Mouse (Mus musculus) left cerebral cortex, postnatal 10 days (tissue): ENCODE measurements around the gene Gramd4. TPM values are rescaled to one million over a fixed set of nuclear protein-coding genes. Genes with fewer than 3 reads are reported as not detected.

Experiments
- DNase-seq, 2 experiments: peaks; one replicate each; pipeline ENCODE4 v3.0.0; 2021 to 2022; ENCODE audit warnings: low spot score in 2 of 2, mixed read lengths in 1 of 2; ENCODE audit errors: extremely low spot score in 1 of 2
- intact Hi-C: fragments of 180-260 bp; cut with DNase I; formaldehyde crosslinking; loops from one replicate; pipeline ENCODE4 v1.15.1; 2025
- total RNA-seq, 2 experiments: library from RNA; stranded (reverse); gene quantifications; 2 replicates each; pipeline ENCODE4 v1.2.3; 2021

Gramd4 gene
- total RNA-seq: 10 to 100 TPM; 38.3 to 41.4 TPM

DNA sequence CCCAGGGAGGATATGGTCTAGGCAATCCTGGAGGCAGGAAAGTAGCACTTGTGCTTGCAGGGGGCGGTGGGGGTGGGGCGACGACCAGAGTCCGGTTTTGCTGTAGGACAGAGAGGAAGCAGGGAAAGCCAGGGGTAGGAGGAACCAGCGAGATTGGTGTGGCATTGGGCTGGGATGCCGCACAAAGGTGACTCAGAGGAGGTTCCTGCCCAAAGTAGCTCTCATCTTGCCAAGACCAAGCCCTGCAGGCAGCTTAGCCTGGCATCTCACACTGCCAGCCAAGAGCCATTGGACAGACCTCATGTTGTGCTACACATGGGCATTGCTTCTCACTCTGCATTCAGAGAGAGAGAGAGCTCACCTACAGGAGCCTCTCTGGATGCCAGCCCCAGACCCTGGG is at the start of gene Gramd4:
Gene Gramd4 (plus strand): TSS at position 283 of the 400 bp plus-strand sequence.
- DNase-seq: no peak
- intact Hi-C loops: no loop called here

DNA sequence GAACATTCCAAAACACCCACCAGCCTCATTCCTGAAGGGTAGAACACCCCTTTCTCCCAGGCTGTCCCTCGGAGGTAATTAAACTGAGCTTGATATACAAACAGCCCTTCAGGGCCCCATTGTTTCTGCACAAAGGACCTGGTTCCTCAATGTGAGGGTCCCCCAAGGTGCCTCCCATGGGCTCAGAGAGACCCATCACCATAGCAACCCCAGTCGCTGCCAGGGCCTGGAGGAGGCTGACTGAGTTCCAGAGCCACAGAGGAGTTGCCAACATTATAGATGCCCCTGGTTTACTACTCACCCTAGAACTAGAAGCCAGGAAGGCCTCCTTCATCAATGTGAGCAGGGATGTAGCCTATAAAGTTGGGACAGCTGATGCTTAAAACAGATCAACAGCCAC is 44.4 kb upstream of the Gramd4 start:
- intact Hi-C loops: no loop called here
- no peak for DNase-seq

DNA sequence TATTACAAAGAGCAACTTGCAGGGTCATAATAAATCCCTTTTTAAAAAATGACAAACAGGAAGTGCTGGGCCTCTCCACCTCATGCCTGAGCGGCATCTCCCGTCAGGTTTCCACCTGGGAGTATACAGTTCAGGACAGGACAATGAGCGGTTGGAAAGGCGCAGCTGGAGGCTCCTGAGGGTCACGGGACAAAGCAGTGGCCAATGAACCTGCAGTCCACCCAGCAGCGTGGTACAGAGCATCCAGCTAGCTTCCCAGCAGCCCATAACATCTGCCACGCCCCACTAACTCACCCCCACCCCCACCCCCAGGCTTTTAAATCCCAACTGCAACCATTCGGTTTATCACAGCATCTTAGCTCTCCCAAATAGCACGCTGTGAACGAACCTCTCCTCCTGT is 43.8 kb upstream of the Gramd4 start:
- DNase-seq: no peak
- intact Hi-C loops: no loop called here

DNA sequence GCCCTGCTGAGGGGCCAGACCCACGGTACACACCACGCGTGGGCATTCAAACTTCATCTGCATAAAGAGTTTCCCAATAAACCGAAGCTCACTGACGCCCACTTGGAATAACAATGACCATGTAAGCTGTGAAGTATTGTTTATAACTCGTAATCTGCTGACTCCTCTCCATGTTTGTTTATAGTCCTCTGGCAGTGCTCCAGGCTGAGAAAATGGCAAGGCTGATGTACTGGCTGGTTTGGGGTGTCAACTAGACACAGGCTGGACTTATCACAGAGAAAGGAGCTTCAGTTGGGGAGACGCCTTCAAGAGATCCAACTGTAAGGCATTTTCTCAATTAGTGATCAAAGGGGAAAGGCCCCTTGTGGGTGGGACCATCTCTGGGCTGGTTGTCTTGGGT is 42.5 kb upstream of the Gramd4 start:
- no peak for DNase-seq
- intact Hi-C loops: no loop called here

DNA sequence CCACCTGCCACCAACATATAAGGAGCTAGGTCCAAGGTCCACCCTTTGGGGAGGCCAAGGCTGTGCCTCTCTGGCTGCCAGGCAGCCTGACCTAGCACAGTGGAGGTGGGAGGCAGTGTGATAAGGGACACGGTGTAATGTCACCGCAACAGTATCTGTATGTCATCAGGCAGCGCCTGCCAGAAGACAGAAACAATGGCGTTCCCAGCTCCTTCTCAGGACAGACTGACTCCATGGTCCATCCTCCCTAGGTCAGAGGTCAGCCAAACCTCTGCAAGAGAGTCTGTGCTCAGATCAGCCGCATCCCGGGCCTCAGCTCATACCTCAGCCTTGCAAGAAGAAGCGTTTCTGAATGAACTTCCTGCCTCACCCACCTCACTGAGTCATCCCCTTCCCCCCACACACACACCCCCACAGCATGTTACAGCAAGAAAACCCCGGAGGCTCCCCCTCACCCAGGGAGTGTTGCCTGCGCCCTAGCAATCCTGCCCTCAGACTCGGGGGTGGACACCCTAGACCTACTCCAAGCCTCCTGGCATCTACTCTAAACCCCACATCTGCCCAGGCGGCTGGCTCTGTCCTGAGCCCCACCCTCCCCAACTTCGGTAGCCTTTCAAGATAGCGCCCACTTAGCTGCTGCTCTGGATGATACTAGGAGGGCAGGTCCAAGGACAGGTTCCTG is 41.5 kb upstream of the Gramd4 start:
- intact Hi-C loops: no loop called here

DNA sequence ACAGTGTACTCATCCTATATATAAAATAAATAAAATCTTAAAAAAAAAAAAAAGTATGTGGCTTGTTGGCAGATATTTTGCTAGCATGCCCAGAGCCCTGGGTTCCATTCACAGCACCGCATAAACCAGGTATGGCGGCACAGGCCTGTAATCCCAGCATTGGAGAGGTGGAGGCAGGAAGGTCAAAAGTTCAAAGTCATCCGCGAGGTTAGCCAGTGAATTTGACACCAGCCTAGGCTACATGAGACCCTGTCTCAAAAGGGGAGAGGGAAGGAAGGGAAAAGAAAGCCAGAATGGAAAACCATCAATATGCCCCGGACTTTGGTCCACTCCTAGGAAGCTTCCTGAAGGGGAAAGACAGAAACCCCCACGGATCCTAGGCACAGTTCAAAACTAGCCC is 40.2 kb upstream of the Gramd4 start:
- intact Hi-C loops: no loop called here
- no peak for DNase-seq

More for the DNA sequence above, 41.5 kb upstream of the Gramd4 start:
- DNase-seq: no peak

DNA sequence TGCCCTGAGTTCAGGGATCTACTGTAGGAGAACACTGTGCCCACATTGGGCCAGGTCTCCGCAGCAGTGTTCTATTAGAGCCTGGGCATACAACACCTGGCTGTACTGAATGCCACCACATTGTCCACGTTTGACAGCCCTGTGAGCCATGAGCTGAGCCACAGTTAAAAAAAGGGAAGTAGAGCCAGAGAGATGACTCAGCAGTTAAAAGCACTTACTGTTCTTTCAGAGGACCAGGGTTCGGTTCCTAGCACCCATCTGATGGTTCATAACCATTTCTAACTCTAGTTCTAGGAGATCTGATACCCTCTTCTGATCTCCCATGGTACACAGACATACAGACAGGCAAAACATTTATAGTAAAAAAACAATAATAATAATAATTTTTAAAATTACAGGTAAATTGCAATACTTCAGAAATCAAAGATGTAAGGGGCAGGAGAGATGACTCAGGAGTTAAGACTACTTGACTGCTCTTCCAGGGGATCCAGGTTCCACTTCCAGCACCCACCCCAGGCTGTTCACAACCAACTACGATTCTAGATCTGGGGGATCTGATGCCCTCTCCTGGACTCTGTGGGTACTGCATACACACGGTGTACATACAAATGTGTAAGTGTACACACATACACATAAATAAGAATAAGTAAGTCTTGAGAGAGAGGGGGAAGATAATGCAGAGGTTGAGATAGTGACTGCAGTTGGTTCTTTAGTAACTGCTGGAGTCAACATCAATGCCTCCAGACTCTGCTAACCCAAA is 38.6 kb upstream of the Gramd4 start:
- no peak for DNase-seq
- intact Hi-C loops: no loop called here

DNA sequence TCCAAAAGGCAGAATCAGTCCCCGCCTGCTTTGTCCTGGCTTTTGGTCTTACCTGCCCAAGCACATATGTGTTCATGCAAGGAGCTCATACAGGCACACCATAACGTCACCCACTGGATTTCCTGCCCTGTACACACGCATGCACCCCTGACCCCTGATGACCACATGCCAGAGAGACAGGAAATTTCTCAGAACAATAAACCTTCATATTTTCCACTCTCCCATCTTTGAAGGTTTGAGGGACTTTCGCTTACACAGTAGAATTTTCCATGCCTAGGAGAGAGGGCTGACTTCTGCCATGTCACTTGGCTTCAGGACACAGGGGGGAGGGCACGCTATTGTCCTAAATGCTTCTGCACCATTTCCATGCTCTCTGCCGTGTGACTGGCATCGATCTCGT is 37.5 kb upstream of the Gramd4 start:
- no peak for DNase-seq
- intact Hi-C loops: no loop called here

DNA sequence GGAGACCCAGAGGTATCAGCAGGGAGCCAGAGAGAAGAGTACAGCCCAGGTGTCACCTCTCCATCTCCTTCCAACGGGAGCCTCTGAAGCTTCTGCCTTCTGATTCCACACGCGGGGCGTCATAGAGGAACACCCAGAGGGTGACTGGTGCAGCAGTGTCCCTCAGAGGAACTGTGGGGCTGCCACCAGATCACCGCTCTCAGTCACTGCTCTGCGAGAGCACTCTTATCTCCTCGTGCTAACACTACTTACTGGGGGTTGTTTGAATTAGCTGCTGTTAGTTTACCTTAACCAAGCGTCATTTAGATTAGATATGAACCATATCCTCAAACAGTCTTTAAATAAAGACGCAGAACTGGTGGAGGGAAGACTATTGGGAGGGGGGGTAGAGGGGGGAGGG is 36.2 kb upstream of the Gramd4 start:
- DNase-seq: no peak

DNA sequence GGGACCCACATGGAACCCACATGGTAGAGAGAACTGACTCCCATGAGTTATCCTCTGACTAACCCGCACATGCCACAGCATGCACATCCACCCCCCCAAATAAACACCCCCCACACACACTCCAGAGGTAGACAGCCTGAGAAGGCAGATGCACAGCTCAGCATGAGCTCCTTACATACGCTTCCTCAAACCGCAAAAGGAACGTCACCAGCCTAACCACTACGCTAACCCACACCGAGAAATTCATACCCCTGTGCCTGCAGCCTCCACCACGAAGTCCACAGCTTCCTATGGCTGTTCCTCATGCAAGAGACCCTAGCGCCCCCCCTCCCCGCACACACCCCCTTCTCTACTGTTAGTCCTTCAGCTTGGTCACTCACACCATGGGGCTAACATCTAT is 35.5 kb upstream of the Gramd4 start:
- DNase-seq: no peak
- intact Hi-C loops: no loop called here

More for the DNA sequence above, 36.2 kb upstream of the Gramd4 start:
- intact Hi-C loops: no loop called here

DNA sequence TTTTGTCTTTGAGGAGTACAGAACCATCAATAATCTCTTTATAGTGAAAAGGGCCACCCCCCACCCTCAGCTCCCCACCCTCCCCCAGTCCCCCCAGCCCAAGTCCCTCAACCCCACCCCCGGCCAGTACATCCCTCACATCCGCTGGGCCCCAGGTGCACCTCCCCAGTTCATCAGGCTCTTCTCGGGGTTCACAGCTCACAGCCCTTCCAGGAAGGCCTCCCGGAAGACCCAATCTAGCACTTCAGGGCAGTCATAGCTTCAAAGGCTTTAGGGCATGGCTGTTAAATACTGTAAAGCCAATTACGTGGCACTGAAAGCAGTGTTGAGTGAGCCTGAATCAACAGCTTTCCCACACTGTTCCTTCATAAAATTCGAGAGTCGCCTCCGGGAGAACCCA is 29.6 kb upstream of the Gramd4 start:
- DNase-seq: no peak
- intact Hi-C loops: no loop called here

DNA sequence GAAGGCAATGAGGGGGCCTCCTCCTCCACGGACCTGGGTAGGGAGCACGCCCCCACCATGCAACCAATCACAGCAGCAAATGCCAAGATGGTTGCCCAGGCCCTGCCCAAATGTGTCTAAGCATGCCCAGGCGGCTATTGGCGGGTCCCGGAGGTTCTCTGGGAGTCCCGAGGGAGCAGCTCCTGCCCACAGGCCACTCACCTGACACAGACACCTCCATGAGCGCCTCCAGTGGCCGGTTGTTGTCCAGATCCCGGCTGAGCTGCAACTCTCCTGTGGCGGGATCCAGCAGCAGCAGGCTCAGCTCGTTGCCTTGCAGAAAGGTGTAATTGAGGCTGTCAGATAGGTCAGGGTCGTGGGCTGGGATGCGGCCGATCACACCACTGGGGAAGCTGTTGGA is 27.5 kb upstream of the Gramd4 start:
- no peak for DNase-seq
- intact Hi-C loops: no loop called here

DNA sequence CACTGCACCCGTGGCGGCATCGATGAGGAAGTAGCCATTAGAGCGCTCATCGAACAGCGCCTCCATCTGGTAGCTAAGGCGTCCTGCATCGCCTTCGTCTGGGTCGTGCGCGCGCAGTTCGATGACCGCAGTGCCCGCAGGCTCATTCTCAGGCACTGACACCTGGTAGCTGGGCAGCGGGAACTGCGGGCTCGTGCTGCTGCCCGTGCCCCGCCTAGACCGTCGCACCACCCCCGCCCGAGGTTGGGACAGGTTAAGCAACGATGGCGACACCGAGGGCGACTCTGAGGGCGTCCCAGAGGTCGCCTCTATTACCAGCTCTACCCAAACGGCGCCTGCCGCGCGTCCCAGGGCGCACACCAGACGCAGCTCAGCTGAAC is 24.7 kb upstream of the Gramd4 start:
- intact Hi-C loops: no loop called here
- peak in 1 of 2 experiments; percentile 42 for DNase-seq

DNA sequence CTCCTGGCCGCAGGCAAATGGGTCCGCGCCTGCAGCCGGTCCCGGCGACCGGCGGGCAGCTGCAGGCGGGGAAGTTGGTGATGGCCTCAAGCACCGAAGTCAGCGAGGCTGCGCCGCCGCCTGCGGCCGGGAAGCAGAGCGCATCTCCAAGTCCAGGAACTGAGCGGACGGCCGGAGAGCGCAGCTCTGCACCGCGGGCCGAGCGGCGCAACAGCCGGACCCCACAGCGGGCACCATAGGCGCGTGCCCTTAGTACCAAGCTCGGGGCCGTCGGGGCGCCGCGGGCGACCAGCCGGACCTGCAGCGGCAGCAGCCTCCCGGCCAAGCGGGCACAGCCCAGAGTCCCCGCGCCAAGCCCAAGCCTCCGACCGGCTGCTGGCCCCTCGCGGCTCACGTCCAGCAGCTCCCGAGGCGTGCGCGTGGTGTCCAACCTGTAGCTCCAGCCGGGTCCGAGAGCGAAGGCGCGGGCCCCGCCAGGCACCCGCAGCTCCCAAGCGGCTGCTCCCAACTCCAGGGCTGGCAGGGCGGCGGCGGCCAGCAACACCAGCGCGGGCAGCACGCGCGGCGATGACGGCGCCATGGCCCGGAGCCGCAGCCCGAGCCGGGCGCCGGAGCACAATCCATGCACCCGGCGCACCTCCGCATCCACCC is 24.2 kb upstream of the Gramd4 start, which contains the start of gene Celsr1:
Gene Celsr1 (minus strand): TSS at position 587 of the 651 bp plus-strand sequence.
- intact Hi-C loops: no loop called here
- DNase-seq: peak in 1 of 2 experiments; percentile 42

DNA sequence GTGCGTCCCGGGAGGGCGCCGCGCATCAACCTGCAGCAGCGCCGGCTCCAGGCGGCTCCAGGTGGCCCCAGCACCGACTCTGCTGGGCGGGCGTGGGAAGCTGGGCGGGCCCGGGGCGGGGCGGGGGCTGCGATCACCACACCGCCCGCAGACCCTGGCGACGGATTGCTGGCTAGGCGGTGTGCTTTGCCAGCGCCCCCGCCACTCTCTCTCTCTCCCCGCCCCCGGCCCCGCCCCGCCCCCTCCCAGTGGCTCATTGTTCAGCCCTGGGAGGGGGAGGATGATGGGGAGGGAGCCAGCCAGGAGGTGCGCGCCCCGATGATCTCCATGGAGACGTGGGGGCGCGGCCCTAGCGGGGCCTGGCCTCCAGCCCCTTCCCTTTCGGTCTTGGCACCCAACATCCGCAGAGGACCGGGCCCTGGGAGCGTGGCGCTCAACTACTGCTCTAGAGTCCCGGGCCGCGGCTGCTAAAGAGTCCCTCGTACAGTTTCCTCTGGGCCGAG is 23.4 kb upstream of the Gramd4 start:
- intact Hi-C loops: no loop called here
- peak in 1 of 2 experiments; percentile 52 for DNase-seq

DNA sequence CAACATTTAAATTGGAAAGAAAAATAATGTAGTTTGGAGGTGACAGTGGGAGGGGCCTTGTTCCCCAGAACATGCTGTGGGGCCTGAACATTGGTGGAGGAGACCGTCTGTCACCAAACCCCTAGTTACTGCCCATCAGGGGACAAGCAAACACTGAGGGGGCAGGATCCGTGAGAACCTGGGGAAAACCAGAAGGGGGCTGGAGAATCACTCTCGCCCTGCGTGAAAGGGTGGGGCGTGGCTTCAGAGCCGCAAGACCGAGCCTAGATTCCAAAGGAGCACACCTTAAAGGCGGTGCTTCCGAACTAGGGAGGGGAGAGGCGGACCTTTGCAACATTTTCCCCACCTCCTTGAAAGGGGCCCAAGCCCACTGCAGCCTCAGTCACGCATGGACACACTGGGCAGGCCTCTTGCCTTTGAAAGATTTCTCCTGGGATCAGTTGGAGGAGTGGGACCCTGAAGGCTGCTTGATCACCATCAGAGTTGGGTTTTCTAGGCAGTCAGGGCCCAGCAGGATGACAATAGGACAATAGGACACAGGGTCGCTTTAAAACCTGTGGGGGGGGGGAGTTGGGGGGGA is 22.6 kb upstream of the Gramd4 start:
- intact Hi-C loops: no loop called here
- no peak for DNase-seq

DNA sequence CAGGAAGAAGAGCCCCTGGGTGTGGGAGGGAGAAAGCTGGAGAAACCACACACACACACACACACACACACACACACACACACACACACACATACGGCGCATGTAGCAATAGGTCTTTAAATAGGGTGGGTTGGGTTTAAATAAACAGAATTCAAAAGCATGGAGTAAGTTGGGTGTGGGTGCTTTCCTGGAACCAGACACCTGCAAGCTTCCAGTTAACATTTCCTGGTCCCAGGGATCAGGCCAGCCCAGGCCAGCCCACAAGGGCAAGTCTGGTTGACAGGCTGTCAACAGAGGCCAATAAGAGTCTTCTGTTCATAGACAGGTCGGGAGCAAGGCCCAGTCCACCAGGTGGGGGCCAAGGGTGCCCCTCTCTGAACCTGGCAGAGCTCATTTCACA is 21.6 kb upstream of the Gramd4 start:
- intact Hi-C loops: no loop called here

DNA sequence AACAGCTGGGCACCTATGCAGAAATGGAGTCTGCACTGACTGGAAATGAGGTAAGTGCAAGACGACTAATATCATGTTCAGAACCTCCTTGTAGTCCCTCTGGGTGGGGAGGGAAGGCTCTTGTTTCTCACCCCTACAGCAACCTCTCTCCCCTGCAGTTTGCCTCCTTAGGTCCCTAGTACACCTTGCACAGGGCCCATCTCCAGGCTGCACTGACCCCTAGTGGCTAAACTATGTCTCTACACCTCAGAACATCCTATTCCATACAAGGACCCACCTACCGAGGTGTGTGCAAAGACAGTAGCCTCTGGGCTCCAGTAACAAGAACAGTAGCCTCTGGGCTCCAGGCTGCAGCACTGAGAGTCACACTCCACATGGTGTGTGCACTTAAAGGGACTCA is 18.7 kb upstream of the Gramd4 start:
- intact Hi-C loops: loop anchor here (2.0 kb wide), 1 partner anchor 142 kb away; no protein-coding TSS in a partner anchor
- DNase-seq: peak in 1 of 2 experiments; percentile 67

More for the DNA sequence above, 21.6 kb upstream of the Gramd4 start:
- DNase-seq: no peak

DNA sequence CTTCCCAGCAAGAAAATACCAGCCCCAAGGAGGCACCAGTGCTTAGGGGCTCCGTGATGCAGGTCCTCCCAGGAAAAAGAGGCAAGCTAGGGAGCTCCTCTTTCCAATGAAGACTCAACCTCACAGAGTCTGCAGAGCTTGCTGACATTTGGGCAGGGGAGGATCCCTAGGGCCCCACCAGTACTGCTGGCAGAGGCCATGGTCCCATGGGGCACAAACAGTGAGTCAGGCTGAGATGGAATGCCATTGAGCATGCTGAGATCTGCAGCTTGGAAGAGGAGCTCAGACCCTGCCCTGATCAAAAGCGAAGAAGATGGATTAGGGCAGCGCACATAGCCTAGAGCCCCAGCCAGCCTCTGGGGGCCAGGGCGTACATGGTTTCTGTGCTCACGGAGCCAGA is 16.1 kb upstream of the Gramd4 start:
- intact Hi-C loops: loop anchor here (5.0 kb wide), 1 partner anchor 324 kb away; no protein-coding TSS in a partner anchor

More for the DNA sequence above, 16.1 kb upstream of the Gramd4 start:
- DNase-seq: no peak
